Mouse (Mus musculus) erythroblast, embryonic 14.5 days (primary cell): ENCODE measurements around the gene Ctrc.

Source experiments
- GATA1 ChIP-seq: IDR thresholded peaks from 2 replicates; pipeline ENCODE4 v1.6.1; 2012; ENCODE audit warnings: low read length, inconsistent platforms, mixed read lengths
- TAL1 ChIP-seq: IDR thresholded peaks from 3 replicates; pipeline ENCODE4 v1.6.1; 2012; ENCODE audit warnings: low read length, inconsistent platforms, mixed read lengths

- no peak for TF ChIP-seq GATA1
- no peak for TF ChIP-seq TAL1
Measured at GRCm38 (mm10) chr4:141882858-141883257, 36.7 kb upstream of the Ctrc start.
